Mouse (Mus musculus): ENCODE results near the gene Cnga1.
"Not testable (repeated sequence)": the region's sequence is repeated elsewhere in the genome, so short reads cannot be mapped to it uniquely, and the experiment has no call there.

The Cnga1 gene

GRCm38 (mm10) chr5:72640072-72640471 is 4.0 kb downstream of the Cnga1 start:
- DNase-seq (ENCODE audit: low read depth) = no peak

GRCm38 (mm10) chr5:72636576-72636975 is 7.5 kb downstream of the Cnga1 start:
- no peak for DNase-seq (ENCODE audit: low read depth)

- no peak for DNase-seq (ENCODE audit: low read depth)
Observed at GRCm38 (mm10) chr5:72636122-72636521, 8.0 kb downstream of the Cnga1 start.

- no peak for DNase-seq (ENCODE audit: low read depth)
Observed at GRCm38 (mm10) chr5:72634791-72635271, 9.2 kb downstream of the Cnga1 start.

GRCm38 (mm10) chr5:72630026-72630425 is 14.0 kb downstream of the Cnga1 start:
- no peak for DNase-seq (ENCODE audit: low read depth)

- no peak for DNase-seq (ENCODE audit: low read depth)
Observed at GRCm38 (mm10) chr5:72621022-72621421, 23.1 kb downstream of the Cnga1 start.

- no peak for DNase-seq (ENCODE audit: low read depth)
Observed at GRCm38 (mm10) chr5:72617413-72617812, 26.7 kb downstream of the Cnga1 start.

- DNase-seq (ENCODE audit: low read depth) = no peak
Observed at GRCm38 (mm10) chr5:72603138-72603537, 40.9 kb downstream of the Cnga1 start.

- peak; percentile 45 for DNase-seq (ENCODE audit: low read depth)
Observed at GRCm38 (mm10) chr5:72601006-72601405, 43.1 kb downstream of the Cnga1 start.

- no peak for DNase-seq (ENCODE audit: low read depth)
Observed at GRCm38 (mm10) chr5:72587192-72587681, 56.8 kb downstream of the Cnga1 start, which contains the start of gene Gm5868. Gene Gm5868, minus strand, starts transcription at chr5:72587551.

GRCm38 (mm10) chr5:72586667-72587191 is 57.3 kb downstream of the Cnga1 start:
- DNase-seq (ENCODE audit: low read depth) = not testable (repeated sequence)

GRCm38 (mm10) chr5:72586122-72586521 is 58.0 kb downstream of the Cnga1 start:
- not testable (repeated sequence) for DNase-seq (ENCODE audit: low read depth)

GRCm38 (mm10) chr5:72580970-72581332 is 63.1 kb downstream of the Cnga1 start, which contains the start of gene Zar1:
Gene Zar1, minus strand, starts transcription at chr5:72581254.
- not testable (repeated sequence) for DNase-seq (ENCODE audit: low read depth)

- not testable (repeated sequence) for DNase-seq (ENCODE audit: low read depth)
Observed at GRCm38 (mm10) chr5:72580088-72580969, 63.7 kb downstream of the Cnga1 start.

GRCm38 (mm10) chr5:72579599-72579998 is 64.5 kb downstream of the Cnga1 start:
- not testable (repeated sequence) for DNase-seq (ENCODE audit: low read depth)

GRCm38 (mm10) chr5:72565621-72566020 is 78.5 kb downstream of the Cnga1 start:
- no peak for DNase-seq (ENCODE audit: low read depth)

GRCm38 (mm10) chr5:72563183-72563582 is 80.9 kb downstream of the Cnga1 start:
- not testable (repeated sequence) for DNase-seq (ENCODE audit: low read depth)

- no peak for DNase-seq (ENCODE audit: low read depth)
Observed at GRCm38 (mm10) chr5:72560976-72561628, 83.0 kb downstream of the Cnga1 start.

- peak; percentile 99 for DNase-seq (ENCODE audit: low read depth)
Observed at GRCm38 (mm10) chr5:72559544-72560049, 84.5 kb downstream of the Cnga1 start, which contains the start of gene Nfxl1. Gene Nfxl1, minus strand, starts transcription at chr5:72559684.

- no peak for DNase-seq (ENCODE audit: low read depth)
Observed at GRCm38 (mm10) chr5:72558716-72559526, 85.2 kb downstream of the Cnga1 start.

- DNase-seq (ENCODE audit: low read depth) = no peak
Observed at GRCm38 (mm10) chr5:72556245-72556644, 87.8 kb downstream of the Cnga1 start.
